Mouse (Mus musculus): ENCODE measurements around the gene Neurod2. TPM values are rescaled to one million over a fixed set of nuclear protein-coding genes. Genes with fewer than 3 reads are reported as not detected.

The Neurod2 gene
- total RNA-seq (2014; fragmentation: Nextera tagmentation), result not detected in 2 replicates
- not detected in 2 replicates for total RNA-seq (2017)

DNA sequence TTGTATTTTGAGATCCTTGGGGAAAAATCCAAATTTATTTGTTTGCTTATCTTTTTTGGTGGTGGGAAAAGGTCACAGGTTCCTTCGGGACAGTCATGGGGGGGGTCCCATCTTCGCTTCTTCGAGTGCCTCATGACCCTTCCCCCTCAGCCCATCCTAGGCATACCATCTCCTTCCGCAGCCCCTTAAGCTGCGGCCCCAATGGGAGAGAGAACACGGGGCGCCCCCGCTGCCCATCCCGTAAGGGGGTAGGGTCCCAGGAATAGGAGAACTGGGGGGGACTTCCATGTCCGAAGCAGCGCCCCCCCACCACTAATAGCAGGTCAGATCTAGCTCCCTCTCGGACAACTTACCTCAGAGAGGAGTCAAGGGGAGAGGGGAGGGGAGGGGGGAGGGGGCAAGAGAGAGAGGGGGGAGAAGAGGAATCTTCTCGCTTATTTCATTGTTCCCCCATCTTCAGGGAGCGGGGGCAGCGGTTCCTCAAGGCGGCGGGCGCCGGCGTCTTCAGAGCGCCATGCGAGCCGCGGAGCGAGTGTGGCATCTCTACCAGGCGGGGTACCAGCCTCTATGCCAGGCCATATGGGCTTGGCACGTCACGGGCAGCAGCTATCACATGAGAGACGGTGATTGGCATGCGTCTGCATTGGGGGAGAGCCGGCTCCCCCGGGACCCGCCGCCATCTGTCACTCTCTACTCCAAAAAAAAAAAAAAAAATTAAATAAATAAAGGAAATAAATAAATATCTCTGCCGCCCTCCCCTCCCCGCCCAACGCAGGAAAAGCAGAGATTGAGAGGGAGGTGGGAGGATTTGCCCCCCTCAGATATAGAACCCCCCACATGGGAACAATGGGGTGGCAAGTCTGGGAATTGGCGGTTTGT, at the start of gene Neurod2:
TSS of gene Neurod2 (minus strand) at position 568 of the 879 bp plus-strand sequence.
- no peak for ATAC-seq (replicated peaks; ENCODE audit: low FRiP score, low TSS enrichment, poor library complexity, severe bottlenecking)

DNA sequence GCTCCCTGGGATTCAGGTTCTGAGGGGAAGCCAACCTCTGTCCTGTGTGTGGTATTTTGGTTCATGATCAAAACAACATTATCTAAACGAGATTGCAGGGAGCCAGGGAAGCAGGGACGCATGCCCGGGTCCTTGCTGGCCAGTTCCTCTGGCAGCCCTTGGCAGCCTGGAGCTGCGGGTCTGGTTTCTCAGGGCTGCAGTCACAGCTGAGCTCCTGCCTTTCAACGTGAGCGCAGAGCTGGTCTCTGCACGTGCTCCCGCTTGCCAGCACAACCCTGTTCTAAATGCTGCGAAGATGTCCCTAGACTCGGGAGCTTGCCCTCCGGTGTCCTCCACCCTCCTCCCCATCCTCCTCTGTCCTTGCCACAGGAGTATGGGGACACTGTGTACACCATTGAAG, 48.3 kb upstream of the Neurod2 start:
- ATAC-seq (replicated peaks; ENCODE audit: low FRiP score, low TSS enrichment, poor library complexity, severe bottlenecking), result no peak

GRCm38 (mm10) chr11:98376756-98377155, 47.3 kb upstream of the Neurod2 start:
- no peak for ATAC-seq (replicated peaks; ENCODE audit: low FRiP score, low TSS enrichment, poor library complexity, severe bottlenecking)

DNA sequence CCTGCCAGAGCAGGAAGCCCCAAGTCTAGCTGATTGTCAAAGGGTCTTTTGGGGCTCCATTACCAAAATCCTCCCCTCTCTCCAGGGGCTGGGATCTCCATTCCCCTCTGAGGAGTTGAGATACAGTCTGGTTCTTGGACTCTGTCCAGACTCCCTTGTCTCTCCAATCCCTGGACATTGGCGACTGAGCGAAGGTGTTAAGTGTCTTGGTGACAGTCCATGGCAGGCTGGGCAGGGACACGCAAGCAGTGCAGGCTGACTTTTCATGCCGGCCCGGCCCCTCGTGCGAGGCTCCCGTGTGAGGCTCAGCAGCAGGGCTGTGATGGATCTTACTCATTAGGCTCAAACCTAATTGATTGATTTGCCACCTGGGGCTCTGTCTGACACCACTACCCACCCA, 44.8 kb upstream of the Neurod2 start:
- ATAC-seq (replicated peaks; ENCODE audit: low FRiP score, low TSS enrichment, poor library complexity, severe bottlenecking), result no peak

DNA sequence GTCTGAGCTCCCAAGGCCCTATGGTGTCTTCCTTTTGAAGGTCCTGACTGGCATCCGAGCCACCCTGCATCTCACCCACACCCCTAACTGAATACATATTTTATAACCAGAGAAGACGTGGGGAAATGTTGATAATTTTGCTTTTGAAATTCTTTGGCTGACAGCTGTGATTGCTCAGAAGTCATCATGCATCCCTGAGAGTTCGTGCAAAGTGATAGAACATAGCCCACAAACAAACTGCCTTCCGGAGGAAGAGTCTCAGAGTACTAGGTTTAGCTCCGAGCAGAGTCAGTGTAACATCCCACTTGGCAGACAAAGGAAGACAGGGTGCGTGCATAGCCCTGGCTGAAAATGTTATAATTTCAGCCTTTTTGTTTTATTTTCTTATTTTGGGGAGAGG, 43.8 kb upstream of the Neurod2 start:
- no peak for ATAC-seq (replicated peaks; ENCODE audit: low FRiP score, low TSS enrichment, poor library complexity, severe bottlenecking)

- ATAC-seq (replicated peaks; ENCODE audit: low FRiP score, low TSS enrichment, poor library complexity, severe bottlenecking), result peak; percentile 44; the same call in 1 of the 2 replicates
Measured at GRCm38 (mm10) chr11:98372406-98372805, 43.0 kb upstream of the Neurod2 start.

DNA sequence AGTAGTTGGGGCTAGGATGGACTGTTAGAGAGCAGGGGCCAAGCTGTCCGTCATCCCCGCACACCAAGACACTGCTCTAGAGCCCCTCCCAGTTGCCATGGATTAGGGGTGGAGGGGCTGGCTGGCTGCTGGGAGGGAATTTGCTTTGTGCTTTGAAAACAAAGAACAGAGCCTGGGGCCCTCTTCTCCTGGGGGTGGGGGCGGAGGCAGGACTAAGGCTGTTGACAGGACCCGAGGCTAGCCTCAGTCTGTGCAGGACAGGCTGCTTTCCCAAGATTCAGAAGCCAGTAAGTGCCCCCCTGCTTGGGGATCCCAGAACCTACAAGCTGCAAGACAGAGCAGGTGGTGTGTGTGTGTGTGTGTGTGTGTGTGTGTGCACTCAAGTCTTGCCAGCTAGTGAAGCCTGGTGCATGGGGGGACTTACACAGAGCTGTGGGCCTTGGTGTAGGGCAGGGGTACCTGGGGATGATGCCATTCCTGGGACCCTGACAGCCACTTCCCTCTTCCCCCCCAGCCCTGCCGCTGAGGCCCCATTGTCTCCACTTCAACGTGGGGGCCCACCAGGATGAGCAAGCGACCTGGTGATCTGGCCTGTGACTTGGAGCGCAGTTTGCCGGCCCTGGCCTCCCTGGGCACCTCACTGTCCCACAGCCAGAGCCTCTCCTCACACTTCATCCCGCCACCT, 42.2 kb upstream of the Neurod2 start:
- ATAC-seq (replicated peaks; ENCODE audit: low FRiP score, low TSS enrichment, poor library complexity, severe bottlenecking), result 0 out of 2 replicates have a peak, but pooled peaks have one; percentile 28

- ATAC-seq (replicated peaks; ENCODE audit: low FRiP score, low TSS enrichment, poor library complexity, severe bottlenecking), result no peak
Measured at GRCm38 (mm10) chr11:98370588-98370987, 41.1 kb upstream of the Neurod2 start.

DNA sequence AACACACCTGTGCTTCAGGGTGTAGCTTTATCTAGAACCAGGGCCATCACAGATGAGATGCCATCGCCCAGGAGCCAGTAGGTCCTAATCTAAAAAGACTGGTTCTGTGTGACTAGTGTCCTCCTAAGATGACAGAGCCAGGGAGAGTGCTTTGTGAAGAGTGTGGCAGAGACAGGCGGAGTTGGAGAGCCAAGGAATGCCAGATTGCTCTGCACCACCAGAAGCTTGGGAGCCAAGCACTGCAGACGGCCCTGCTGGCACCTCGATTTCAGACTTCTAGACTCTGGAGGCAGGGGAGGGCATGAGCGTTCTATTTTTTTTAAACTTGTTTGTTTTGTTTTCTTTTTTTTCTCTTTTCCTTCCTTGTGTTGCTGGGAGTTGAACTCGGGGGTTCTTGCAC, 39.9 kb upstream of the Neurod2 start:
- ATAC-seq (replicated peaks; ENCODE audit: low FRiP score, low TSS enrichment, poor library complexity, severe bottlenecking), result no peak

DNA sequence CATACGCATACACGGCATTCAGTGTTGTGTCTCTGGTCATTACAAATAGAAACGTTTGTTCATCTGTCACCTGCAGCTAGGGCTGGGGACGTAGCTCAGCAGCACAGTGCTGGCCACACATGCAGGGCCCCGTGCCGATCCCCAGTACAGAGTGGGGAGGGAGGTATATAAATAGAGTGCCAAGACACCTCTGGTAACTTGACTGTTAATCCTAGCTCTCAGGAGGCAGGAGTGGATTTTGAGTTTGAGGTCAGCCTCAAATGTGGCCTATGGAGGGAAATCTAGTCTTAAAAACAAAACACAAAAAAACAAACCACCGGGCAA, 38.4 kb upstream of the Neurod2 start:
- no peak for ATAC-seq (replicated peaks; ENCODE audit: low FRiP score, low TSS enrichment, poor library complexity, severe bottlenecking)

- ATAC-seq (replicated peaks; ENCODE audit: low FRiP score, low TSS enrichment, poor library complexity, severe bottlenecking), result no peak
Measured at GRCm38 (mm10) chr11:98367171-98367862, 37.9 kb upstream of the Neurod2 start.

- ATAC-seq (replicated peaks; ENCODE audit: low FRiP score, low TSS enrichment, poor library complexity, severe bottlenecking), result no peak
Measured at GRCm38 (mm10) chr11:98366290-98366689, 36.8 kb upstream of the Neurod2 start.

DNA sequence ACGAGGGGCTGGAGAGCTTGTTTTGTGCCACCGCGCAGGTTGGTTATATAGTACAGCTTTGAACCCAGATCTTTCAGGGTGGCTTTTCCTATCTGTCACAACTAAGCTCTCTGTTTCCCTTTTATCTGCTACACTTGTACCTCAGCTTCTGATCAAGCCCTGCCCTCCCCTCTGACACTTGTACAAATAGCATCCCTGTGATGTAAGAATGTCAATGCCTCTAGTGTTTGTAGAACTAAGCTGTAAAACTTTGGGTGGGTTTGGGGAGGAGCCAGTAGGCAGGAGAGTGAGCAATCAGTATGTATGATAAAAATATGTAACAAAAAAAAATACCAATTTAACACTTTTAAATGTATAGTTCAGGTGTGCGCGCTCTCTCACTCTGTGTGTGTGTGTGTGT, 35.0 kb upstream of the Neurod2 start:
- ATAC-seq (replicated peaks; ENCODE audit: low FRiP score, low TSS enrichment, poor library complexity, severe bottlenecking), result no peak

DNA sequence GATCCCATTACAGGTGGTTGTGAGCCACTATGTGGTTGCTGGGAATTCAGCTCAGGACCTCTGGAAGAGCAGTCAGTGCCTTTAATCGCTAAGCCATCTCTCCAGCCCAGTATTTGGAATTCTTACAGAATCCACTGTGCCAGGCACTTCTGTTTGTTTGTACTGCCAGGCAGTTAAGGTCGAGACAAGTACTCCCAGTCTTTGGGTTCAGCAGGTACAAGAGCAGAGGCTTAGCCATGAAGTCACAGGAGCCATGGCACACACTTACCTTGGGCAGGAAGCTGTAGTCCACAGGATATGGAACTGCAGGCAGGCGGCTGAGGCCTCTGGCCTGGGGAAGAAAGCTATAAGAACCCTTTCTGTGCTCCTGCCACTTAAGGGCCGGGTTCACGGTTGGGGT, 34.4 kb upstream of the Neurod2 start:
- ATAC-seq (replicated peaks; ENCODE audit: low FRiP score, low TSS enrichment, poor library complexity, severe bottlenecking), result no peak

GRCm38 (mm10) chr11:98360866-98361521, 31.5 kb upstream of the Neurod2 start:
- ATAC-seq (replicated peaks; ENCODE audit: low FRiP score, low TSS enrichment, poor library complexity, severe bottlenecking), result no peak

GRCm38 (mm10) chr11:98358161-98359083, 29.0 kb upstream of the Neurod2 start, which contains the start of gene Stard3:
Stard3 (plus strand) TSS chr11:98358368.
- ATAC-seq (replicated peaks; ENCODE audit: low FRiP score, low TSS enrichment, poor library complexity, severe bottlenecking), result peak; percentile 73

- ATAC-seq (replicated peaks; ENCODE audit: low FRiP score, low TSS enrichment, poor library complexity, severe bottlenecking), result no peak
Measured at GRCm38 (mm10) chr11:98357396-98358160, 28.1 kb upstream of the Neurod2 start.

All from megakaryocyte-erythroid progenitor cell, adult 5-6 weeks (primary cell).